Mouse (Mus musculus) granulocyte monocyte progenitor cell, adult 5-6 weeks (primary cell): Measurements from ENCODE around the gene Camta1. TPM values are rescaled to one million over a fixed set of nuclear protein-coding genes. Genes with fewer than 3 reads are reported as not detected.

ENCODE experiments used
- ATAC-seq: replicated peaks from 2 replicates; pipeline ENCODE4 v1.8.0; 2016; ENCODE audit warnings: mild to moderate bottlenecking, moderate TSS enrichment, inconsistent platforms; ENCODE audit not compliant: poor library complexity, severe bottlenecking
- total RNA-seq, 2 experiments: library from RNA; stranded (forward) in 1 of 2; stranded (reverse) in 1 of 2; fragments of 200-712, 200-1000 nt in 1 of 2; fragments of >200 nt in 1 of 2; fragmentation: Nextera tagmentation in 1 of 2; gene quantifications; 2 replicates each; pipeline ENCODE4 v1.2.3; 2014 to 2017

Camta1 gene
- total RNA-seq, 2 experiments from 2014 or later = 31.9 to 35.5 TPM

DNA sequence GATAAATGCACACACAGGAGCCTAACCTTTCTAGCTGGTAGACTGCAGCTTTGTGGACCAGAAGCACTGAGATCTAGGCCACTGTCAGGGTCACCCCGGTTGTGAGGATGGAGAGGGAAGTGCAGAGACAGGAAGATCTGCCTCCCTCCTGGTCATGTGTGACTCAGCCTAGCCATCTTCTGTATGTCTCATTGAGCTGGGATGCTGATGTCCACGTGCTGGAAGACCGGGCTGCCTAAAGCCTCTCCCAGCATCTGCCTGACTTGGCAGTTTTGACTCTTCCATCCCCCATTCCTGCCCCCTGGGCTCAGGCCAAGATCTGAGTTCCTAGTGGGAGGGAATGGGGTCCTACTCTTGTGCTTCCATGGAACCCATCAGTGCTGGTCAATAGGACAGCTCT is 557.7 kb downstream of the Camta1 start:
- no peak for ATAC-seq

DNA sequence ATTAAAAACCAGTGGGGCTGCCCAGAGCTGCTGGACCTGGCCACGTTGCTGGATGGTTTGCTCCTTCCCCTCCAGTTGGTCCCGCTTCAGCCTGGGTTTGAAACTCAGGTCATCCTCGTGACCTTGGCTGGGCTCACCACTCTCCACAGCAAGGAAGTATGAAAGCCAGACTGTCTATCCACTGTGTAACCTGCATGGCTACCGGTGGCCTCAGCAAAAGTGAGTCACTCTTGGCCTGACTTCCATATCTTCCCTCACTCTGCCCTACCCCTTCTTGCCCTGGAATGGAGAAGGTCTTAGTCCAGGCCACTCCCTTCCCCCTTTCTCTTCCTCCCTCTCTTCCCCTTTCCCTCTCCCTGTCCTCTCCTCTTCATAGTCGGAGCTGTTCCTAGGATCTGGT is 558.2 kb downstream of the Camta1 start:
- no peak for ATAC-seq

DNA sequence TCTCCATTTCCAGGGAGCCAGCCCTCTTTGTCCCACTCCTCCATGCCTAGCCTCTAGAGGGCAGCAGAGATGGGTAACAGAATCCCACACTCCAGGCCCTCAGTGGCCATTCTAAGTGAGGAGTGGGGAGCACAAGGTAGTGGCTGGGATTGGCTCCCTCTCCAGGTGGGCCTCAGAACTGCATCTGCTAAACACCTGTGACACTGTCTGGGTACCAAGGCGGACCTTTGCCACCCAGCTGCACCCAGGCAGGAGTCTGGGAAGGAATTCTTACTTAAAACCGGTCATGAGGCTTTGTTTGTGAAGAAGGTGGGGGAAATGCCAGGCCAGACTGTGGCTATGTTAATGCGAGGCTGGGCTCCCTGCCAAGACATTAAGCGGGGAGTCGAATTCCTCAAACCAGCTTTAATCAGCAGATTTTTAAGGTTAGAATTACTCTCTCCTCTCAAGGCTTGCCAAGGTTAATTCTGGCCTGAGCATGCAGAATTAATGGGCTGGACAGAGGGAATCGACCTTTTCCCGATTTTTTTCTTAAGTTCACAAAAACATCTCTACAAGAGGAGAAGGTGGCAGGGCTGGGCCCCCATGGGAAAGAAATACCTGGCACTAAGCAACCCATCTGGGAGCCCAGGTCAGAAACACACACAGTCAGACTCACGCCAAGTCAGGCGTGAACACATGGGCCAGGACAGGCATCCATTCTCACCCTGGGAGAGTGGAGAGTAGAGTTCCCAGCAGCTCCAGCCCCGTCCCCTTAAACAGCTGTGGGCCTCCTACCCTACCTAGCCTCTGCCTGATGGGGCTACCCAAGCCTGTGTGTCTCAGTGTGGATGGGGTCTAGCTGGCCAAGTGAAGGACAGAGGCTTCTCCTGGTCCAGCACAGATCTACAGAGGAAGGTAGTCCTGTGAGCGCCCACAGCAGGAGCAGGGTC is 559.2 kb downstream of the Camta1 start:
- ATAC-seq = peak; percentile 67

DNA sequence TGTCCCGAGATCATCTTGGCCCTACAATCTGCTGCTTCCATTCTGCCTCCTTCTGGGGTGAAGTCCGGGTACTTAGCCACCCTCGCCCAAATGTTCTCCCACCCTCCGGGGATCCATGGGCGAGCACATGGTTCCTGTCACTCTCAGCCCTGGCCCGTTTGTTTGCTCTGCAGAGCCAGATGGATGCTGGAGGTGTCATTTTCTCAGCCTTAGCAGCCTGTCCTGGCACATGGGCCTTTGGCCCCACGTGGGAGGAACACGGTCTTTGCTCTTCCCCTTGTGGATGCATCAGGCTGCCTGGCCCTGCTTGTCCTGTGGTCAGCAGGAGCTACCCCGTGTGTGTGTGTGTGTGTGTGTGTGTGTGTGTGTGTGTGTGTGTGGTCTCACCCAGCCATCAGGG is 560.3 kb downstream of the Camta1 start:
- ATAC-seq = no peak

DNA sequence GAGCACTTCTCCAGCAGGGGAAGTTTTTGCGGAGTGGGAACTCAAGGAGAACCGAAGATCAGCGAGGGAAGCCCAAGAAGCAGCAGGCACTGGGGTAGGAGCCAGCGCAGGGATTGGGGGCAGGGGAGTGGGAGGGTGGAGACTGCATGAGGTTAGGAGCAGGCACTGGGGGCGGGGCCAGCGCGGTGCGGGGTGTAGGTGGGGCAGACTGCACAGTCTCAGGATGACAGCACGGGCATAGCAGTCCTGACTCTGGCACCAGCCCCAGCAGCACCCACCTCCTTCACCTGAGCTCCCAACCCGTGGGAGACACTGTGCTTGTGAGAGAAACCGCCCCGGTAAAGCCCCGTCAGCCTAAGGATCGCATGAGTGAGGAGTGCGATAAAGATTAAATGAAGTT is 561.0 kb downstream of the Camta1 start:
- ATAC-seq = no peak

DNA sequence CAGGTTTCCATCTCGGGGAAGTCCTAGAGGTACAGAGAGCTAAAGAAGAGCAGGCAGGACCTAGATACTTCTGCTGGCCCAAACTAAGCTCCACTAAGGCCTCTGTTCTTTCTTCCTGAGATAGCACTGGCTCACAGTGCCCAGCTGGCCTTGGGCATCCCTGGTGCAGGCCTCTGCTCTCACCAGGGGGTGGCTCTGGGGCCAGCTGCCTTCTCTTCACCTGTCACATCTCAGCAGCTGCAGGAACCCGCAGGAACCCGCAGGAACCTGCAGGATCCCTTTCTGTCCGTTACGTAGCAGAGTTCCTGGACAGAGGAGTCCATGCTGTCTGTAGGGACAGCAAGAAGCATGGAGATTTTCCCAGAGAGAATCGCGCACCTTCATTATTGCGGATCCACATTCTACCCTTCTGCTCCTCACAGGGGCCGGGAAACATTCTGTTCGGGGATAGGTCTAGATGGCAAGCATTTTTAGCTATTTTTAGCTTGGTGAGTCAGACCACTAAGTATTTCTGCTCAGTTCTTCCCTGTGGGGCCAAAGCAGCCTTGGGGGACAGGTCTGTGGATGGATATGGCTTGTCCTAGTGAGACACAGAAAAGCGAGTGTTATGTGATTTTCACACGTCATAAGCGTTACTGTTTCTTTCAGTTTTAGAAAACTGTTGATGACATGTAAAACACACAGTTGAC is 566.0 kb downstream of the Camta1 start:
- ATAC-seq = no peak

DNA sequence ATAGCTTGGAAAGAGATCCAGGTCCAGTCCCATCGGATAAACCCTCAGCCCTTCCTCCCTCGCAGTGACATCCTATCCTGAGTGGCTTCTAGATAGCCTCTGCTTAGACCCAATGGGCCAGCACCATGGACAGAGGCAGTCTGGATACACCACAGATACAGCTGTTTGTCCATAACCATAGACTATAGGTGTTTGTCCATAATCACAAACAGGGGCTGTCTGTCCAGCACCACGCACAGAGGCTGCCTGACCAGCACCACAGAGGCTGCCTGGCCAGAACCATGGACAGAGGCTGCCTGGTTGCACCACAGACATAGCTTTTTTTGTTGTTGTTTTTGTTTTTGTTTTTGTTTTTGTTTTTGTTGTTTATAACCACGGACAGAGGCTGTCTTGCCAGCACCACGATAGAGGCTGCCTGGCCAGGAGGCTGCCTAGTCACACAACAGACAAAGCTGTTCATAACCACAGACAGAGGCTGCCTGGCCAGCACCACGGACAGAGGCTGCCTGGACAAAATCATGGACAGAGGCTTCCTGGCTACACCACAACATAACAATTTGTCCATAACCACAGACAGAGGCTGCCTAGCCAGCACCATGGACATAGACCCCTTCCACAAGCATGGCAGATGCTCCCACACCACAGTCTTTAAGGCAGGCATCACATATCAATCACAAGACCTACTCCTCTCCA is 572.6 kb downstream of the Camta1 start:
- peak; percentile 33; the same call in 1 of the 2 replicates for ATAC-seq

DNA sequence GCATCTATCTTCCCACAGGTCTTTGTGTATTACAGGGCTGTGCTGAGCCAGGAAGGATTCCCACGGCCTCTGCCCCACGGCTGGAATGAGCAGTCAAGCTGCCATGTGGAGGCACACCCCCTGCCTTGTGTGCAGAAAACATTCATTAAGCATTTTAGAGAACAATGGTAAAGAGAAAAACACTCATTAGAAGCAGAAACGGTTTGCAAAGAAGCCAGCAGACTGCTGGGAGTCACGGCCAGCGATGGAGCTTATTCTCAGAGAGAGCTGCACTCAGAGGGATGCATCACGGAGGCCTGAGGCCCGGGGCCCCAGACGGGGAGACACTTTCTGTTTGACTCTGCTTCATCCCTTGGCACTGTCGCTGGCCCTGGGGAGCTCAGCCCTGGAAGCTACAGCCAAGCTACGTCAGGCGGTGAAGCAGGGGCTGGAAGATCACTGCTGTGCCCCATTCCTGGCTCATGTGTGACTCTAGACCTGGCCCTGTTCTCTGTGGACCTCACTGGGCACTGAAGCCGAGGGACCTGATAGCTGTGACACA is 575.7 kb downstream of the Camta1 start:
- ATAC-seq = no peak

DNA sequence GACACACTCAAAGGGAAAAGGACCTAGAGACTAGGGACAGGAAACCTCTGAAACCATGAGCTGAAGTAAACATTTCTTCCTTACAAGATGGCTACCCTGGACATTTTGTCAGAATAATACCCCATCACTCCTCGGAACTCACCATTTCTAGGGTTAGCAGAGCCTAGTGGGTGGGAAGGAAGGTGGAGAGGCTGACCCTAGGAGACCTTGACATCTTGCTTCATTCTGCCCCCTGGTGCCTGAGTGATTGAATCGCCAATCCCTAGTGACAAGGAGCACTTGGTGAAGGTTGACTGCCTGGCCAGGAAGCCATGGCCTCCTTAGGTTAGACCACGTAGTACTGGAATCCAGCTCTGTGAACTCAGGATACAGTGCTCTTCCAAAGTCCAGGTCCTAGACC is 576.2 kb downstream of the Camta1 start:
- no peak for ATAC-seq

DNA sequence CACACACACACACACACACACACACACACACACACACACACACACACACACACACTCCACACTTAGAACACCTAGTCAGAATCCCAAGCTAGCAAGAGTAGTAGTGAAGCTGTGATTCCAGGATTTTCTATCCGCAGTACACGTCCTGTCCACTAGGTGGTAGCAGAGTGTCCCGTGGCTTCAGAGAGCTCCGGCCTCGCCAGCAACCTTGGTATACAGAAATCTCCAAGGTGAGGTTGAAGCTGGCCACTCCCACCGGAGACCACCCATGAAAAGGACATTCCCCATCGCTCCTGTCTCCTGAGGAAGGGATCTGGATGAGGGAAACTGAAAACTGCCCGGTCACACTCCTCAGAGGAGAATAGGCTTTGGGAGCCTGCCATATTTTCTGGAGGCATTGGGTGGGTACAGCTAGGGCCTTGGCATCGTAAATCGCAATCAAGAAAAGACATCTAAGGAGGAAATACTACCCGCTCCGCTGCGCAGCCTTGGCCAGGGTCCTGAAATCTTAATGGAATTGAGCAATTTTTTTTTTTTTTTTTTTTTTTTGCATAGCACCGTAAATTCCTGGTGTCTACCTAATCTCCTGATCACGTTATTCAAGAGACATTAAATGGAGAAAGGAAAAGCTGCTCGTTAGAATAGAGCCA is 578.5 kb downstream of the Camta1 start:
- ATAC-seq = peak; percentile 67; the same call in 1 of the 2 replicates

DNA sequence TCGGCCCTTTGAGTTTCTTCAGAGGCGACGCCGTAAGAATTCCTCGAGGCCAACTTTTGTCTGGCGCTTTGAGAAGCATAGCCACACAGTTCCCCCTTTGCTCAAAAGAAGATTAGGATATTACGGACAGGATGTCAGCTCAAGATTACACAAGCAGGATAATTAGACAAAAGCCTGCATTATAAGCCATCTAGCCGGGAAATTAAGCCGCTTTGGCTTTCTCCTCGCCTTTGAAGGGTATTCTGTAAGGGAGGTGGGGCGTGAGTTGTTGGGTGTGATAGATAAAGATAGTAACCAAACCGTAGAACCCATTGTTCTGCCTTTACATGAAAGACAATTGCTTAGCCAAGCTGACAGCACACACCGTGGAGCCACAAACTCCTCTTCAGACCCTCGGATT is 579.6 kb downstream of the Camta1 start:
- ATAC-seq = no peak

DNA sequence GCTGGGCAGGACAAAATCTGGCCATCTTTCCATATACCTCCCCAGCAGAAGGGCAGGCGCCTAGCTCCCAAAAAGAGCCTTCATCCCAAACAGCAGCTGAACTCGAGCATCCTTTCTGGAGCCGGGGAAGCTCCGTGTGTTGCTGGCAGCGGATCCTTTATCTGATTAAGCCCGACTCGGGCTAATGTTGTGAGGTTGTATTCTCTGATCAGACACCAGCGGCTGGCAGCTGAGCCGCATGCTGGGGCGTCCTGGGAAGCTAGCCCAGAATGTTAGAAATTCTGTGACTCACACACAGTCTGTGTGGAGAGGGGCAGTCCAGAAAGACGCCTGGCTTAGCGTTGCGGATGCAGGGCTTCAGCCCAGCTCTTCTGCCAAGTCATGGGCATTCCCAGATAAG is 586.4 kb downstream of the Camta1 start:
- ATAC-seq = no peak

DNA sequence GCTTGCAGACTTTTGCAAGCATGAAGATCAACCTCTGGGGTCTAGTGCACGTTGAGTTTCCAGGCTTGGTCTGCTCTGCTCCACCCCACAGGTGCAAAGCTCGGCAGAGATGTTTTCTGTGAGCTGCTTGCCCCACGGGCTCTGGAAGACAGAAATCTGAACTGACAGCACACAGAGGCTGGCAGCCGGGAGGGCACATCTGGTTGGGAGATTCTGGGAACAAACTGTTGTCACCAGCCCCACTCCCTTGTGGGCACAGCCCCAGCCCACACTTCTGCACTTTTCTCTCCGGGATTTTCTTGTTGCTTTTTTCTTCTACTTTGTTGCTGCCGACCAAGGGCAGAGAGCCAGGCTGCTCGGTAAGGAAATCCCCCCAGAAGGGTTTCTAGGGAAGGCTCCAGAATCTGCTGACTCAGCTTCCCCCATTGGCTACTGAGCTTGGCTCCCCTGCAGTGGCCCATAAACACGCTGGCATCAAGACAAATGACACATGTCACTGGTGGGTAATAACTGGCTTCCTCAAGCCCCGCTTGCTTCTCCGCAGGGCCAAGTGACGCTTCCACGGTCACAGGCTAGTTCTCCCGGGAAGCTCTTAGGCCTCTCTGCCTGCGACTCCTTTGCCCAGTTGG is 597.8 kb downstream of the Camta1 start:
- no peak for ATAC-seq

DNA sequence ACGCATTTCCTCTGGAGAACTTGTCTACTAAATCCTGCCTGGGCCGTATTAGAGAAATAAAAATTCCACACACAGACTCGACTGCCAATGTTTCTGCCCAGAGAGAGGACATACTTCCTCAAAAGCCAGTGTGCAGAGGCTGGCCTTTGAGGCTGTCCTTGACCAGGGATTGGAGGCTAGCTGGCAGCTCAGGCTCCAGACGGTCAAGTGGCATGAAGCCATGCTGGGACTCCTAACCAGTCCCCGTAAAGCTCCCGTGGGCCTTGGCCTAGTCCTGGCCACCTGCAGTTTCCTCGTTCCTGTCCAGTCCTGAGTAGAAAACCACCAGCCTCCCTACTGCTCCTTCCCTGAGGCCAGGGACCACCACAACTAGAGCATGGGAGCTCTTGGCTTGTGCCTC is 598.6 kb downstream of the Camta1 start:
- ATAC-seq = no peak

DNA sequence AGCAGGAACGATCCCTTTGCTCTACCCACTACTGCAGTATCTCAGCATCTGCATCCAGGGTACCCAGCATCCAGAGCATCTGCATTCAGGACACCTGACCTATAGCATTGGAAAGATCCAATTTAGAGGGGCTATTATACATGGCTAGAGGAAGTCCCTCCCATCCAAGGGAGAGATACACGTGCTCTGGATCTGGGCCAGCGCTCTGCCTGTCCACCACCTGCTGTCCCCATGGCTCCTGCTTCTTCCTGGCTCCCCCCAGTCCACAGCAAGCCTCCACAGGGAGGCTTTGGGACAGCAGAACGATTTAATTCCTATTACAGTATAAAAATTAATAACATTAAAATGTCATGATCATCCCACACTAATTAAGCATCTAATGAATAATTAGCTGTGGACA is 605.1 kb downstream of the Camta1 start:
- ATAC-seq = no peak

DNA sequence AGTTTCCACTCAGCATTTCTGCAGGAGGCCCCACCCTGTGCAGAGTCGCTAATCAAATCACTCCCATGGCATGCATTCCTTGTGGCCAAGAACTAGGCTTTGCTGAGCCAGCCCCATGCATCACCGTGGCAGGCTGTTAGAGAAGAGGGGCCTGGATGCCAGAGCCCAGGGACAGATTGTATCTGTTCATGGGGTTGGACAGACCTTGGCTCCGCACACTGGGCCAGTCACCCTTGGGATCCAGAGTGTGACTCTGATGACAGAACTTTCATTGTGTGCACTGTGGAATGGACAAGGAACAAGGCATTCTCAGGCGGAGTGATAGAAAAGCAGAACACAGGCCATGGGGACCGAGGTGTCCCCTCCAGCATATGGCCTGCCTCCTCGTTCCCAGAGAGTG is 610.9 kb downstream of the Camta1 start:
- no peak for ATAC-seq

DNA sequence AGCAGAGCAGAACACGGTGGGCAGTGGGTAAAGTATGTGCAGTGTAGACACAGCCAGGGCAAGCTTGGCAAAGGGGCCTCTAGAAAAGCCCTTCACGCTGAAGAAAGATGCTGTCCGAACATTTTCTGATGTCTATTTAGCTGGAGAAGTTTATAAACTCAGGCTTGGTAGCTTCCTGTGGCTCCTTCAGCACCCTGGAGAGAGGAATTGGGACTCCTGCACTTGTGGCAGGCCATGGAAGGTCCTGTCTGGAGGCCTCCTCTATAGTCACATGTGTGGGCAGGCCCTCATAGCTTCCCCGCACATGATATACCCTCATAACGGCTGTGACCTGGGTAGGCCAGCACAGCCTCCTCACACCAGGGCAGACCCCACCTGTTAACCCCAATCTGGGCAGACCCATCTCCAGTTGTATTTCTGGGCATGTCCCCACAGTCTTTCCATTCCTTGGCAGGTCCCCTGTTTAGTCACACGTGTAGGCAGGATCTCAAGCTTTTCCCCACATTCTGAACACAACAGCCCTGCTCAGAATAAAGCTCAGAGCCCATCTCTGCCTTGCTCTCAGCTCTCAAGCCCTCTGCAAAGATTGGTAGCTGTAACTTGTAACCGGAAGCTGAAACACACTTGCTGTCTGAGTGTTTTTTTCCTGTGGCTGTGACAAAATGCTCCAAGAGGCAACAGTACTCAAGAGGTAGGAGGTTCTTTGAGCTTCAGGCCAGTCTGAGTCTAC is 616.4 kb downstream of the Camta1 start:
- no peak for ATAC-seq

DNA sequence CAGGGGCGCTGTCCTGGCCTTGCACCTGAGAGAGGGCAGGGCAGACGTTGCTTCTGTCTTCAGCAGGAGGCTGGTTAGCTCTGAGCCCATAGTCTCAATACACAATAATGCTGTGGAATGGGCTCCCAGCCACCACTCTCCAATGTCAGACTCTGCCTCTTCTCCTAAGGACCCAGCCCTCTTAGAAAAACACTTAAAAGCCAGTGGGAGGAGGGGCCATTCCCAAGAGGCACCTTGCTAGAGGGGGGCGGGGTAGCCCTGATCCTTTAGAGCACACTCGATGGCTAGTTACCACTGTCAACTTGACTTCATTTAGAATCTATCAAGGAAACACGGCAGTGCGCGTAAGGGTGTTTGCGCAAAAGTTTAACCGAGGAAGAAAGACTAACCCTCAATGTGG is 618.2 kb downstream of the Camta1 start:
- no peak for ATAC-seq

DNA sequence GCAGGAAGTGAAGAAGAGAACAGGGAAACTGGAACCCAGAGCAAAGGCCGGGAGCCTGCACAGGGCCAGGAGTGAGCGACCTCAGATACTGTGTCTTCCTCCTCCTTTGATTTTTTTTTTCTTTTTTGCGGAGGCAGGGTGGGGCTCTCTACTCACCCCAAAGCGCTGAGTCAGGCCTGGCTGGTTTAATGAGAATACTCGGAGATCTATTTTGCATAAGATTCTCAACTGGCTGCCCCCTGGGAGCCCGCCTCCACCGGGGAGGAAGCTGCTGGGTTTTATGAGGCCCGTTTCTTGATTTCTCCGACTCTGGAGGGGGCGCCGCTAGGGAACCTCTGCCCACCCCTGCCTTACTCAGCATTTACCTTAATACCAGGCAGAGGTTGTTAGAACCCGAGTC is 618.9 kb downstream of the Camta1 start:
- no peak for ATAC-seq
